Mouse (Mus musculus): ENCODE data around the gene Sorcs2. TPM values are rescaled to one million over a fixed set of nuclear protein-coding genes. Genes with fewer than 3 reads are reported as not detected.

The Sorcs2 gene
- polyA plus RNA-seq, 1 experiment from 2014 or later, result 9.9 TPM

DNA sequence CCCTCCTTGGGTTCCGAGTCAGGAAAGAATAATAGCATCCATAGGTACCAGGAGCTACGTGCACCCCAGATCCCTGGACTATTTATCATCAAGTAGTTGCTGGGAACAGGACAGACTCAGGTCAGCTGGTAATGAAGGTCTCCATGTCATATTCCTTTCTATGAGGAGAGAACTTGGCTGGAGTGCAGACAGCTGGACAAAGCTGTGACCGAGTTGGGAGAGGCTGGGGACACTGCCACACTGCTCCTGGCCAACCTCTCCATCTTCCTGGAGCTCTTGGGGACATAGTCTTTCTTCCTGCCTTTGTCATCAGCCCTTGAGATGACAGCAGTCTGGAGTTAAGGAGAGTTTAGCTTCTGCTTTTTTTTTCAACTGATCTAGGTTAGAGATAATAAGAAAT lies 428.1 kb downstream of the Sorcs2 start:
- Histone ChIP-seq H3K4me2 (ENCODE audit: low read length) (no peak overlapping the region), H3K4me3 (ENCODE audit: control insufficient read depth in 1 of 2, insufficient read depth in 1 of 2, low read depth in 1 of 2, low read length in 2 of 2) (no peak overlapping the region), H3K27me3 (ENCODE audit: control insufficient read depth, insufficient read depth, low read length) (no peaks in the 10 kb centered on the region), H3K9ac (ENCODE audit: low read length) (no peak overlapping the region), H3K9me3 (ENCODE audit: control insufficient read depth, low read length) (no peaks in the 10 kb centered on the region), H3K36me3 (ENCODE audit: control insufficient read depth, insufficient read depth, low read length) (peaks cover 83% of the 10 kb centered on the region), H3K27ac (replicated peaks in 1 of 2; ENCODE audit: control insufficient read depth in 1 of 2, insufficient read depth in 1 of 2, low read depth in 2 of 2, low read length in 2 of 2) (no peak overlapping the region), H3K4me1 (ENCODE audit: control insufficient read depth in 2 of 2, insufficient read depth in 2 of 2, low read length in 2 of 2) (peaks cover 21 to 27% of the 10 kb centered on the region in 2 experiments)
- 65% methylated on average over 3 of the region's 3 CpGs for WGBS
- no peak for ATAC-seq (ENCODE audit: insufficient number of reproducible peaks, insufficient read depth, low FRiP score, low read depth)

Small RNA genes within 50 kb of the gene (microRNA-seq; reads per million reads assigned to microRNA genes)
- gene Mir7689, result 65.7 reads per million, percentile 47 among the genes with 10 or more reads in this experiment

Other genes starting within 250 kb of the Sorcs2 start
- not detected in 2 replicates for gene Psapl1, start 194.1 kb downstream of the Sorcs2 start, polyA plus RNA-seq (2014; fragmentation: Nextera tagmentation; extraction: Ambion mirVana)
- 60.9 and 62.4 TPM in 2 replicates for gene Grpel1, start 66.9 kb upstream of the Sorcs2 start, polyA plus RNA-seq (2014; fragmentation: Nextera tagmentation; extraction: Ambion mirVana)
- gene Tada2b, start 86.1 kb upstream of the Sorcs2 start, polyA plus RNA-seq (2014; fragmentation: Nextera tagmentation; extraction: Ambion mirVana), result 3.1 and 3.8 TPM in 2 replicates
- gene Ccdc96, start 86.4 kb upstream of the Sorcs2 start, polyA plus RNA-seq (2014; fragmentation: Nextera tagmentation; extraction: Ambion mirVana), result 0.18 and 0.27 TPM in 2 replicates
- gene Tbc1d14, start 195.1 kb upstream of the Sorcs2 start, polyA plus RNA-seq (2014; fragmentation: Nextera tagmentation; extraction: Ambion mirVana), result 18.6 and 19.1 TPM in 2 replicates

Data from heart, embryonic 14.5 days (tissue).